Mouse (Mus musculus) liver, embryonic 12.5 days (tissue): ENCODE data around the gene Rccd1. TPM values are rescaled to one million over a fixed set of nuclear protein-coding genes. Genes with fewer than 3 reads are reported as not detected.
A peak's percentile ranks its signal among the peaks of the same experiment; 100 is the strongest.

Experiments used
- ATAC-seq: fragments of 200-750 bp; cut with Nextera tagmentation; 2 replicates; pipeline ENCODE4 v1.8.0; 2017; ENCODE audit warnings: moderate number of reproducible peaks, mild to moderate bottlenecking, moderate library complexity
- H3K27ac ChIP-seq: fragments of 300-500 bp; sonication (generic); 2 replicates; pipeline ENCODE4 v1.5.1; 2016; ENCODE audit warnings: mild to moderate bottlenecking
- H3K27me3 ChIP-seq: fragments of 300-500 bp; sonication (generic); replicated peaks from 2 replicates; pipeline ENCODE4 v1.6.1; 2016; ENCODE audit warnings: mild to moderate bottlenecking, moderate library complexity
- H3K36me3 ChIP-seq: fragments of 300-500 bp; sonication (generic); 2 replicates; pipeline ENCODE4 v1.6.1; 2016; ENCODE audit warnings: mild to moderate bottlenecking, moderate library complexity
- H3K4me1 ChIP-seq: fragments of 300-500 bp; sonication (generic); 2 replicates; pipeline ENCODE4 v1.6.1; 2016
- H3K4me2 ChIP-seq: fragments of 300-500 bp; sonication (generic); 2 replicates; pipeline ENCODE4 v1.6.1; 2016; ENCODE audit warnings: mild to moderate bottlenecking, moderate library complexity
- H3K4me3 ChIP-seq: fragments of 300-500 bp; sonication (generic); 2 replicates; pipeline ENCODE4 v1.5.1; 2016; ENCODE audit warnings: mild to moderate bottlenecking, moderate library complexity
- H3K9ac ChIP-seq: fragments of 300-500 bp; sonication (generic); 2 replicates; pipeline ENCODE4 v1.6.1; 2016; ENCODE audit warnings: mild to moderate bottlenecking, moderate library complexity
- H3K9me3 ChIP-seq: fragments of 300-500 bp; sonication (generic); replicated peaks from 2 replicates; pipeline ENCODE4 v1.6.1; 2016; ENCODE audit warnings: mild to moderate bottlenecking, moderate library complexity
- WGBS: fragments of 180-500 bp; shearing (Covaris S2); methylation state at CpG from one replicate; pipeline ENCODE4 v1.1.7; 2016; ENCODE audit not compliant: insufficient replicate concordance; 5-methylcytosine and 5-hydroxymethylcytosine counted together
- polyA plus RNA-seq: library from polyadenylated mRNA; unstranded; fragments of >200 nt; fragmentation: Nextera tagmentation; extraction: Ambion mirVana; gene quantifications from 2 replicates; pipeline ENCODE4 v1.2.1, GENCODE M21; 2016

The Rccd1 gene
- polyA plus RNA-seq, 1 experiment from 2014 or later = 5.6 TPM

GRCm38 (mm10) chr7:80269751-80270255, 54.5 kb downstream of the Rccd1 start:
- WGBS = under 1% methylated on average over 23 of the region's 23 CpGs
- peak overlapping the region; percentile 75 for H3K27ac ChIP-seq

GRCm38 (mm10) chr7:80268897-80269750, 55.1 kb downstream of the Rccd1 start, which contains the start of gene Vps33b:
Vps33b (plus strand) TSS chr7:80269649.
- Histone ChIP-seq H3K27me3 (no peaks in the 10 kb centered on the region), H3K9me3 (no peaks in the 10 kb centered on the region), H3K27ac (peak within 1 kb of the TSS; percentile 75), H3K4me1 (peaks cover 33% of the 10 kb centered on the region), H3K4me3 (peak within 1 kb of the TSS; percentile 81), H3K36me3 (peaks cover 55% of the 10 kb centered on the region), H3K4me2 (peak within 1 kb of the TSS; percentile 88), H3K9ac (peak within 1 kb of the TSS; percentile 86)
- peak; percentile 91 for ATAC-seq
- WGBS = 4% methylated on average over 21 of the region's 21 CpGs

More at GRCm38 (mm10) chr7:80269751-80270255, 54.5 kb downstream of the Rccd1 start:
- Histone ChIP-seq H3K36me3 (peaks cover 55% of the 10 kb centered on the region), H3K4me1 (peaks cover 33% of the 10 kb centered on the region), H3K9me3 (no peaks in the 10 kb centered on the region), H3K27me3 (no peaks in the 10 kb centered on the region), H3K4me3 (peak overlapping the region; percentile 81), H3K4me2 (peak overlapping the region; percentile 88), H3K9ac (peak overlapping the region; percentile 86)
- peak; percentile 72 for ATAC-seq

DNA sequence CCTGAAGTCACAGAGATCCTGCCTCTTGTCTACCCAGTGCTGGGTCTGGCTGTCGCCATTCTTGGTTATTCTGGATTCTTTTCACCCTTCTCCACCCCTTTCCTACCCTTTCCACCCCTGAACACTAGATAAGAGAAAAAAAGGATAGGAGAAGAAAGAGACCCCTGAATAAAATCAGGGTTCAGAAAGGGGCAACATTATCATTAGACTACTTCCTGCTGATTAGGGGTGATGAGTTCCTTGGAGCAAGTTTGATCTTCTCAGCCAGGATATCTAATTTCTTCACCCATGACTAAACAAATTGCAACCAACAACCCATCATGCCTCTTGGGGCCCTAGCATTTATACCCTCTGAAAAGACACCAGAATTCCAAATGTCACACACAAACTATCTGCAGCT, 56.5 kb downstream of the Rccd1 start:
- no peak for ATAC-seq
- Histone ChIP-seq H3K4me2 (no peak overlapping the region), H3K9ac (no peak overlapping the region), H3K36me3 (peaks cover 53% of the 10 kb centered on the region), H3K27ac (no peak overlapping the region), H3K9me3 (no peaks in the 10 kb centered on the region), H3K4me3 (no peak overlapping the region), H3K27me3 (no peaks in the 10 kb centered on the region), H3K4me1 (peaks cover 39% of the 10 kb centered on the region)
- WGBS = 72% methylated on average over 1 of the region's 1 CpGs

DNA sequence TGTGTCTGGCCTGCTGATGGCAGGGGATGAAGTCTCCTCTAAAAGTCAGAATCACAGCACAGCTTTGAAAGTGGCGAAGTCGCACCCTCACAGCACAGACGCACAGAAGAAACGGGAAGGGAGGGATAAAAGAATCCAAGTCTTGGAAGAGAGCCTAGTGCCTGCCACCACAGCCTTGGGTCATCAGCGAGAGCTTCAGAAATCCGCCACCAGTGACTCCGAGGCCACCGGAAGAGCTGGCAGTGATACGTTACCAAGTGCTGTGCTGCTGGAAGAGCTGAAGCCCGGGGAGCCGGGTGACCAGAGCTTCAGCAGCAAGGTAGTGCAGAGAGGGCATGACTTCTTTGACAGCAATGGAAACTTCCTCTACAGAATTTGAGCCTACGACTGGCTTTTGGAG, 59.6 kb downstream of the Rccd1 start:
- Histone ChIP-seq H3K27ac (no peak overlapping the region), H3K4me1 (peaks cover 34% of the 10 kb centered on the region), H3K9me3 (no peaks in the 10 kb centered on the region), H3K27me3 (no peaks in the 10 kb centered on the region), H3K4me3 (no peak overlapping the region), H3K9ac (no peak overlapping the region), H3K4me2 (no peak overlapping the region), H3K36me3 (peaks cover 45% of the 10 kb centered on the region)
- no peak for ATAC-seq
- WGBS = 89% methylated on average over 12 of the region's 12 CpGs

GRCm38 (mm10) chr7:80261372-80261990, 62.8 kb downstream of the Rccd1 start:
- under 1% methylated on average over 32 of the region's 32 CpGs for WGBS
- Histone ChIP-seq H3K9me3 (no peaks in the 10 kb centered on the region), H3K27me3 (peaks cover 9% of the 10 kb centered on the region), H3K27ac (peak overlapping the region; percentile 88), H3K4me3 (peak overlapping the region; percentile 76), H3K4me2 (peak overlapping the region; percentile 85), H3K9ac (peak overlapping the region; percentile 82), H3K36me3 (peaks cover 35% of the 10 kb centered on the region), H3K4me1 (peaks cover 31% of the 10 kb centered on the region)
- ATAC-seq = peak; percentile 71

DNA sequence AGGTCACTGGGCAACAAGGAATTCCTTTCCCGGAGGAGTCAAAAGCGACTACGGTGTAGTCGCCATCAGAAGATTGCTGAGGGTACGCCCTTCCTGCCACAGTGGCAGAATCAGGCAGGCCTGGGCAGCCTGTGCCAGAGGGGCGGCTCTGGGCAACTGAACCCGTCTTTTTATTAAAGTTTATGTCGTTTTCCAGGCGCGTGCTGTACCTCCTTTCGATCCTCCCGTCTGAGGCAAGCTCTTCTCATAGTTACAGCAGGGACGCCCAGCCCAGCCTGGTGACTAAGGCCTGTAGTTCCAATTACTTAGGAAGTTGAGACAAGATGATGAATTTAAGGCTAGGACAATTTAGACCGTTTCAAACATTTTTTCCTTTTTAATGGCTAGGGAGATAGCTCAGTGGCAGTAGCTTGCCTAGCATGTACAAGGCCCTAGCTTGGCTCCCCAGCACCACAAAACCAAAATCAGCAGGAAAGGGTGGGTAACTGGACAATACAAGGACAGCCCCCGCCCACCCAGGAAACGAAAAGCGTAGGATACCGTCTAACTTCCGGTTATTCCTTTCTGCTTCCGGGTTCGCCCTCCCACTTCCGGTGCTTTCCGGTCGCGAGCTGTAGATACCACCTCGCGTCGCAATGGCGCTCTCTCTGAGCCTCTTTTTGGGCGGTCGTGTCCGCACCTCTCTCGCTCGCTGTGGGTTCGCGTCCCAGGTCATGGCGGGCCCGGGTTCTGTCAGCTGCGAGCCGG, 63.5 kb downstream of the Rccd1 start, which contains the start of gene Ngrn:
Gene Ngrn (plus strand): TSS at position 591 of the 747 bp plus-strand sequence.
- H3K4me3 ChIP-seq = peak within 1 kb of the TSS; percentile 76
- H3K9me3 ChIP-seq = no peaks in the 10 kb centered on the region
- peak within 1 kb of the TSS; percentile 82 for H3K9ac ChIP-seq
- ATAC-seq = peak; percentile 87
- H3K4me1 ChIP-seq = peaks cover 31% of the 10 kb centered on the region
- peaks cover 29% of the 10 kb centered on the region for H3K36me3 ChIP-seq
- peak within 1 kb of the TSS; percentile 85 for H3K4me2 ChIP-seq
- peak within 1 kb of the TSS; percentile 88 for H3K27ac ChIP-seq
- WGBS = 22% methylated on average over 40 of the region's 40 CpGs
- peaks cover 9% of the 10 kb centered on the region for H3K27me3 ChIP-seq

DNA sequence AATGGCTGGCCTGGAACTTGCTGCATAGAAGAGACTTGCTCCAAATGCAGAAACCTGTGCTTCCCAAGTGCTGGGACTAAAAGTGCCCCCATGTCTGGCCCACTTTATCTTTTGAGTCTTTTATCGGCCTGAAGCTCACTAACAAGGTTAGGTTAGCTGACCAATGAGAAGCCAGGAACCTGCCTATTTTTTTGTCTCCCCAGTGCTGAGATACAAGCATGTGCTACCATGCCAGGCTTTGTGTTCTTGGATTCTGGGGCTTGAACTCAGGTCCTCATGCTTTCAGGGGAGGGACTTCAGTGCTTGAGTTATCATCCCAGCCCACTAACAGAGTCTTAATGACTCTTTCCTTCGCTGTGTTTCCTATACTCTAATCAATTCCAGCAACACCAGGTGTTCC, 66.5 kb downstream of the Rccd1 start:
- no peak overlapping the region for H3K9ac ChIP-seq
- no peak overlapping the region for H3K27ac ChIP-seq
- no peak overlapping the region for H3K4me3 ChIP-seq
- H3K4me1 ChIP-seq = peaks cover 32% of the 10 kb centered on the region
- no peak for ATAC-seq
- H3K27me3 ChIP-seq = peaks cover 9% of the 10 kb centered on the region
- no peaks in the 10 kb centered on the region for H3K36me3 ChIP-seq
- no peak overlapping the region for H3K4me2 ChIP-seq
- H3K9me3 ChIP-seq = no peaks in the 10 kb centered on the region
- WGBS = 60% methylated on average over 2 of the region's 2 CpGs

GRCm38 (mm10) chr7:80255981-80256380, 68.3 kb downstream of the Rccd1 start:
- no peak overlapping the region for H3K4me3 ChIP-seq
- 55% methylated on average over 2 of the region's 2 CpGs for WGBS
- H3K4me1 ChIP-seq = peaks cover 37% of the 10 kb centered on the region
- ATAC-seq = no peak
- H3K36me3 ChIP-seq = no peaks in the 10 kb centered on the region
- peaks cover 19% of the 10 kb centered on the region for H3K27me3 ChIP-seq
- no peaks in the 10 kb centered on the region for H3K9me3 ChIP-seq
- no peak overlapping the region for H3K4me2 ChIP-seq
- no peak overlapping the region for H3K9ac ChIP-seq
- H3K27ac ChIP-seq = no peak overlapping the region

- H3K9me3 ChIP-seq = no peaks in the 10 kb centered on the region
- H3K27ac ChIP-seq = no peak overlapping the region
- no peaks in the 10 kb centered on the region for H3K36me3 ChIP-seq
- peaks cover 10% of the 10 kb centered on the region for H3K27me3 ChIP-seq
- ATAC-seq = no peak
- no peak overlapping the region for H3K4me2 ChIP-seq
- H3K4me1 ChIP-seq = peaks cover 30% of the 10 kb centered on the region
- WGBS = 42% methylated on average over 11 of the region's 11 CpGs
- H3K4me3 ChIP-seq = no peak overlapping the region
- no peak overlapping the region for H3K9ac ChIP-seq
Measured at GRCm38 (mm10) chr7:80252886-80253285, 71.4 kb downstream of the Rccd1 start.

DNA sequence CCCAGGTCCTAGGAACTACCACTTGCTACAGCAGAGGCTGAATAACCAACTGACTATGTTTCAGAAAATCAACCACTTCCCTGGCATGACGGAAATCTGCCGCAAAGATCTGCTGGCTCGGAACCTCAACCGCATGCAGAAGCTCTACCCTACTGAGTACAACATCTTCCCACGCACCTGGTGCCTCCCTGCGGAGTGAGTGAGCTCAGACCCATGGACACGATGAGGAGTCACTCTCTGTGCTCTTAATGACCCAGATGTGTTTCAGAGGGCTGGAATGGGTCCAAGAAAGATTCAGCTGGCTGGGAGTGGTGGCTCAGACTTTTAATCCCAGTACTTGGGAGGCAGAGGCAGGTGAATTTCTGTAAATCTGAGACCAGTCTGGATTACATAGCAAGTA, 71.8 kb downstream of the Rccd1 start:
- Histone ChIP-seq H3K4me1 (peaks cover 25% of the 10 kb centered on the region), H3K9ac (no peak overlapping the region), H3K36me3 (no peaks in the 10 kb centered on the region), H3K4me2 (no peak overlapping the region), H3K27ac (no peak overlapping the region), H3K27me3 (peaks cover 10% of the 10 kb centered on the region), H3K9me3 (no peaks in the 10 kb centered on the region), H3K4me3 (no peak overlapping the region)
- no peak for ATAC-seq
- WGBS = 78% methylated on average over 7 of the region's 7 CpGs

DNA sequence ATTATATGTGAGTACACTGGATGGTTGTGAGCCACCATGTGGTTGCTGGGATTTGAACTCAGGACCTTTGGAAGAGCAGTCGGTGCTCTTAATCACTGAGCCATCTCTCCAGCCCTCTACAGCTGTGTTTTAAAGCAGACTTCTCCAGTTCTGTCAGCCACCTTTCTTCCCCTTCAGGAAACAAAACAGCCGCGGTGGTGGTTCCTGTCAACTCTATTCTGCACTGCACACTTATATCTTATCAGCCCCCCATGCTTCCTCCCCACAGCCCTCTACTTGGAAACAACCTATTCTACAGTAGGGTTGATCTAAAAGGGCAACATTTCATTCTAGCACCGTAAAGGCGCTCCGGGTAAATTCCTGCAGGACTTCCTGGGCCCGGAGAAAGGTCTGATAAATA, 77.4 kb downstream of the Rccd1 start:
- no peaks in the 10 kb centered on the region for H3K9me3 ChIP-seq
- H3K36me3 ChIP-seq = no peaks in the 10 kb centered on the region
- peak overlapping the region; percentile 92 for H3K4me2 ChIP-seq
- peak overlapping the region; percentile 82 for H3K9ac ChIP-seq
- WGBS = 16% methylated on average over 7 of the region's 7 CpGs
- H3K27ac ChIP-seq = peak overlapping the region; percentile 79; the same call in 1 of the 2 replicates
- H3K27me3 ChIP-seq = peaks cover 4% of the 10 kb centered on the region
- ATAC-seq = no peak
- peak overlapping the region; percentile 77 for H3K4me3 ChIP-seq
- peaks cover 26% of the 10 kb centered on the region for H3K4me1 ChIP-seq
